Mouse (Mus musculus): ENCODE results near the gene Tspo. TPM values are rescaled to one million over a fixed set of nuclear protein-coding genes. Genes with fewer than 3 reads are reported as not detected.

Gene Tspo
- polyA plus RNA-seq, 1 experiment from 2014 or later, result 77.2 TPM

DNA sequence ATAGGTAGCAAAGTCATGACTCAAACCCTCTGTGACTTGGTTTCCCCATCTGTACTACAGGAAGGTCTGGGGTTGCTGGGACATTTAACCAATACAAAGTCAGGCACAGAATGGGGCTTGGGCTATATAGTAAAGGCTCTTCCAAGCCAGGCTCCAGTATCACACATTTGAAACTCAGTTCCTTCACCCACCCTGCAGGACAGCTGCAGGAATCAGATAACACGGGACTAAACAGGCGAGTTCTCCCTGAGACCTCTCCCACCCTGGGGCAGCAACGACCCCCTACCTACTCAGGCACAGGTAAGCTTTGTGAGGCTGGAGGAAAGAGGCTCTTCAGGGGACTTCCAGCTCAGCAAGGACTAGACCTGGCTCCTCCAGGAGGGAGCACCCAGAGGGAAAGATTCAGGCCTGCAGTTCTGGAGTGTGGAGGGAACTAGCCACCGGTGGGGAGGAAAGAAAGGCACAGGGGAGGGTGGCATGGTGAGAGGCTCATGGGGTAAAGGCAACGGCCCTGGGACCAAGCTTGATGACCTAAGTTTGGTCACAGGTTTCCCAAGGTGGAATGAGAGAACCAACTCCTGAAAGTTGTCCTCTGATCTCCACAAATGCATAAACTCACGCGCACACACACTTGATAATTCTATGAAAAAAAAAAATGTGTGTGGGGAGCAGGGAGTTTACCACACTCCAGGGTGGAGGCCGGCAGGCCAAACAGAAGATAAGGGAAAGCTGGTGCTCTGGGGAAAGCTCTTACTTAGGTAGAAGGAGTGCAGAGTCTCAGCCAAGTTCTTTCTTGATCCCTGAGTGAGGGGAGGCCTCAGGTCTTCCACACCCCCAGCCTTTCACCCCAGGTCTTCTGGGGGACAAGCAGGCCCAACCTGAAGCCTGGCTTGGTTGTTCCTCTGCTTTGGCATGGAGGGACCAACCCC, 29.1 kb downstream of the Tspo start:
- peaks cover 11% of the 10 kb centered on the region for H3K36me3 ChIP-seq
- H3K9me3 ChIP-seq (replicated peaks), result no peaks in the 10 kb centered on the region
- no peak overlapping the region; the same call in 1 of the 2 replicates for H3K27ac ChIP-seq
- H3K4me1 ChIP-seq, result peaks cover 26% of the 10 kb centered on the region
- no peak for ATAC-seq (replicated peaks; ENCODE audit: low FRiP score)
- no peak overlapping the region for H3K9ac ChIP-seq
- H3K4me2 ChIP-seq, result peak overlapping the region; percentile 73
- H3K4me3 ChIP-seq (replicated peaks), result no peak overlapping the region
- 72% methylated on average over 8 of the region's 8 CpGs for WGBS
- no peaks in the 10 kb centered on the region for H3K27me3 ChIP-seq

DNA sequence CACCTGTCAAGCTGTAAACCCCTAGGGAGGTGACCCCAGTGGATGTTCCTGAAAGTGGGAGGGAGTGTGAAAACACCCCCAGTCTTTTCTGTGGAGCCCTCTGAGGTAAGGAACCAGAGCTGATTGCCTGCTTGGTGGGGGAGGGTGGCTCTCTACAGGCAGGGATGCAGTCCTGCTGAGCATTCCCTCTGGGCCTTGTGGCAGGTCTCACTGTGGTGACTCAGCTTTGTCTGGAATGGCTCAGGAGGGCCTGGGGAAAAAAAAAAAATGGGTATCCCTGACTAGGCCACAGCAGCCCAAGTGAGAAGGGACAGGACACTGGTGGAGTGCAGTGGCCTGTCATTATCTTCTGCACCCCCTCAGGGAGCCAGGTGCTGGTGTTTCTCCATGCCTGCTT, 29.8 kb downstream of the Tspo start:
- H3K4me1 ChIP-seq, result peaks cover 26% of the 10 kb centered on the region
- no peak for ATAC-seq (replicated peaks; ENCODE audit: low FRiP score)
- peaks cover 6% of the 10 kb centered on the region for H3K36me3 ChIP-seq
- no peak overlapping the region; the same call in 1 of the 2 replicates for H3K27ac ChIP-seq
- H3K9me3 ChIP-seq (replicated peaks), result no peaks in the 10 kb centered on the region
- H3K9ac ChIP-seq, result peak overlapping the region; percentile 87; the same call in 1 of the 2 replicates
- peak overlapping the region; percentile 93; the same call in 1 of the 2 replicates for H3K4me3 ChIP-seq (replicated peaks)
- no peaks in the 10 kb centered on the region for H3K27me3 ChIP-seq
- H3K4me2 ChIP-seq, result peak overlapping the region; percentile 73

DNA sequence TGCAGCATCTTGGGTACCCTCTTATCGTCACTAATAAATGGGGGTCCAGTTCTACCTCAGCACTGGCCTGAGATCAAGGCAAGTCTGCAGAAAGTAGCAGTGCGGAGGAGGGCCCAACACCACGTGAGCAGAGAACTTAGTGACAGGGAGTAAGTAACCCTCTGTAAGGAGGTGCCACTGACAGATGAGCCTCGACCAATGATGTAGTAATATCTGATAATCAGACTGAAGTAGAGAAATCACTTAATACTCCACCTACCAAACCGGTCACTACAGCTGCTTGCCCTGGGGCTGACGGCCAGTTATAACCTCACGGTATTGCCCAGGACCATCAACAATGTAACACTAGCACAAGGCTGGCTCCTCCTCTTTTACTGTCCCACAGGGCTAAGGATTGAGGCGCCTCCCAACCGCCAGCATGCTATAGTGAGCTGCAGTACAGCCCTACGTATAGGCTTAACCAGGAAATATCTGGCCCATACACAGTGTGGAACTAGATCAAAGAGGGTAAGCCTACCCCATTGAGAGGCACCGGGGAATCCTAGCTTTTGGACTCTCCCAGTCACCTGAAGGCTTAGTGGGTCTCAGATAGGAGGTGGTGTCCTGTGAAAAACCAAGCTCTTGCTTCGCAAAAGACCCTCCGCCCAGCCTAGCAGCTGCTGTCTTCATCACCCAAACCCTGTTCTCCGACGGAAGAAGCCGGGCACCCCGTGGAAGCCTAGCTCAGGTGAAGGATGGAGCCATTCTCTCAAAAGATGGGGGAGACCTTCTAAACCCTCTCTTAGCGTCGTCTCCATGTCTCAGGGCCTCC, 30.5 kb downstream of the Tspo start:
- peak overlapping the region; percentile 73 for H3K4me2 ChIP-seq
- H3K27ac ChIP-seq, result no peak overlapping the region
- H3K27me3 ChIP-seq, result no peaks in the 10 kb centered on the region
- H3K9ac ChIP-seq, result peak overlapping the region; percentile 87
- peaks cover 26% of the 10 kb centered on the region for H3K4me1 ChIP-seq
- peak; percentile 59 for ATAC-seq (replicated peaks; ENCODE audit: low FRiP score)
- H3K36me3 ChIP-seq, result no peaks in the 10 kb centered on the region
- H3K9me3 ChIP-seq (replicated peaks), result no peaks in the 10 kb centered on the region
- 7% methylated on average over 19 of the region's 19 CpGs for WGBS
- peak overlapping the region; percentile 93 for H3K4me3 ChIP-seq (replicated peaks)

DNA sequence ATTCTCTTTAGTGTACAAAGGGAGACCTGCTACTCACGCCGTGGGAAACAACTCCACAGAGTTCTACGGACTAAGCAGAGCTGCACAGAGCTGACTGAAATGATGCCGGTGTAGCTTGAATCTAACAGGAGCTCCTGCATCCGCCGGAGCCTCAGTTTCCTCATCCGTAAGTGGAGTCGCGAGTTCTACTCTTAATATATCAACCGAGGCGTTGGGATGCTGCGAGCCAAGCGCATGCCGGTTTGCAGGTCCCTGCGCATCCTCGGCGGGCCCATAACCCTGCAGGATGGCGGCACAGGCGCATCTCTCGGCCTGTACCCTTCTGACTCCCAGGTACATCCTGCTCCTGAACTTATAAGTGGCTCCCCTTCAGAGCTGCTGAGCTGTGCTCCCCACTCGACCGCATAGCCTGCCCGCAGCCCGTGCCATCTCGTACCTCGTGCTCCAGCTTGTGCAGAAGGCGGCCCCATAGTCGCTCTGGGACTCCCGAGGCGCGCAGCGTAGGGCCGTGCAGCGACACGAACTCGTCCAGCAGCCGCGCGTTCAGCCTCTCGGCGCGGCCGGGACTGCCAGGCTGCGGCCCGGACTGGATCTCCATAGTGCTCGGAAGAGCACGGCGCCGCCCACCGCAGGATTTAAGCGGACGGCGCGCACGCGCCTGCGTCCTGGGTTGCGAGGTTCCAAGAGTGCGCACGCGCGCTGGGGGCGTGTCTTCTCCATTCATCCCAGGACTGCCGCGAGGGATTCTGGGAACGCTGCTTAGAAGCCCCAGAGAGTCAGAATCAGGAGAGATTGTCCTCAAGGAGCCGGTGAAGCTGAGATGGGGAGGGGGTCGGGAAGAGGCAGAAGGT, 31.3 kb downstream of the Tspo start, which contains the start of gene Ttll12:
Gene Ttll12, minus strand, starts transcription at position 645 of the 851 bp plus-strand sequence.
- Histone ChIP-seq H3K4me2 (peak within 1 kb of the TSS; percentile 73), H3K4me3 (replicated peaks) (peak within 1 kb of the TSS; percentile 93), H3K9me3 (replicated peaks) (no peaks in the 10 kb centered on the region), H3K4me1 (peaks cover 26% of the 10 kb centered on the region), H3K36me3 (no peaks in the 10 kb centered on the region), H3K9ac (peak within 1 kb of the TSS; percentile 87), H3K27me3 (no peaks in the 10 kb centered on the region), H3K27ac (peak within 1 kb of the TSS; percentile 74)
- WGBS, result under 1% methylated on average over 68 of the region's 68 CpGs
- ATAC-seq (replicated peaks; ENCODE audit: low FRiP score), result peak; percentile 91

DNA sequence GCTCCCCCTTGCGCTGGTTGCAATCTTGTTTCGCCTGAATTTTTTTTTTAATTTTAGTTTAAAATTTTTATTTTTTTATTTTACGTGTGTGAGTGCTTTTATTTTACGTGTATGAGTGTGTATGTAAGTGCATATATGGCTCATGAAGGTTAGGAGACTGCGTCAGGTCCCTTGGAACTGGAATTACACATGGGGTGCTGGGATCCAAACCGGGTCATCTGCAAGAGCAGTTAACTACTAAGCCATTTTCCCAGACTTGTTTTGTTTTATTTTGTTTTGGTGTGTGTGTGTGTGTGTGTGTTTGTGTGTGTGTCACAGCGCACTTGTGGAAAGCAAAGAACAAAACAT, 31.9 kb downstream of the Tspo start:
- no peaks in the 10 kb centered on the region for H3K9me3 ChIP-seq (replicated peaks)
- peak overlapping the region; percentile 93 for H3K4me3 ChIP-seq (replicated peaks)
- no peak for ATAC-seq (replicated peaks; ENCODE audit: low FRiP score)
- no peaks in the 10 kb centered on the region for H3K36me3 ChIP-seq
- peaks cover 26% of the 10 kb centered on the region for H3K4me1 ChIP-seq
- H3K4me2 ChIP-seq, result peak overlapping the region; percentile 73
- H3K9ac ChIP-seq, result peak overlapping the region; percentile 87; the same call in 1 of the 2 replicates
- H3K27me3 ChIP-seq, result no peaks in the 10 kb centered on the region
- 40% methylated on average over 7 of the region's 7 CpGs for WGBS
- no peak overlapping the region for H3K27ac ChIP-seq

DNA sequence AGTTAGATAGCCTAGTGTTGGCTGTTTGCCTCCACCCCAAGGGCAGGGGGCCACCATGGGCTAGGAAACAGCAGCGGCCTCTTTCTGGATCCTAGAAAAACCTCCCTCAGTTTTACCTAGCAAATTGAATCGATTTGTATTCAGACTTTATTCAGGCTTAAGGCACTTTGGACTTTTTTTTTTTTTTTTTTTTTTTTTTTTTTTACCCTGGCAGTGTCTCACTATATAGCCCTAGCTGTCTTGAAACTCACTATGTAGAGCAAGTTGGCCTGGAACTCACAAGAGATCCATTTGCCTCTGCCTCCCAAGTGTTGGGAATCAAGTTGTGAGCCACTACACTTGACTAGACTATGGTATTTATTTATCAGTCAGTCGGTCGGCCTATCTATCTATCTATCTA, 33.4 kb downstream of the Tspo start:
- WGBS, result 91% methylated on average over 4 of the region's 4 CpGs
- H3K27me3 ChIP-seq, result no peaks in the 10 kb centered on the region
- H3K9me3 ChIP-seq (replicated peaks), result no peaks in the 10 kb centered on the region
- H3K4me2 ChIP-seq, result no peak overlapping the region
- no peak overlapping the region for H3K27ac ChIP-seq
- H3K4me1 ChIP-seq, result peaks cover 26% of the 10 kb centered on the region
- no peak overlapping the region for H3K4me3 ChIP-seq (replicated peaks)
- no peak overlapping the region for H3K9ac ChIP-seq
- no peaks in the 10 kb centered on the region for H3K36me3 ChIP-seq
- ATAC-seq (replicated peaks; ENCODE audit: low FRiP score), result no peak

DNA sequence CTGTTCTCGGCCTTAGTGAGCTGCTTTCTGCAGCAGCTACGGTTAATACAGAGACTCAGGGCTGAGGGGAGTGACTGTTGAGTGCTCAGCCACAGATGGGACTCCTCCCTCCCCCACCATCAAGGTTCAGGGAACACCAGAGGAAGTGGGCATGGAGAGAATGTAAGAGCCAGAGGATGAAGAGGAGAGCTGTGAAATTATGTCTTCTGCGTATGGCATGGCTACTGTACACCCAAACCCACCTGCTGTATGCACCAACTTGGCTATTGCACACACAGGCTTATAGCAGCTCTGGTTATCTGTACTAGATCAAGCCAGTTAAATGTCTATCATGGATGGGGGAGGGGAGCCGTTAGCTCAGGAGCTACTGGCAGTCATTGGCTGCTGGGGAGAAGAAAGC, 37.8 kb downstream of the Tspo start:
- no peak overlapping the region for H3K4me3 ChIP-seq (replicated peaks)
- no peaks in the 10 kb centered on the region for H3K27me3 ChIP-seq
- ATAC-seq (replicated peaks; ENCODE audit: low FRiP score), result no peak
- peaks cover 8% of the 10 kb centered on the region for H3K4me1 ChIP-seq
- H3K36me3 ChIP-seq, result no peaks in the 10 kb centered on the region
- no peak overlapping the region for H3K9ac ChIP-seq
- no peaks in the 10 kb centered on the region for H3K9me3 ChIP-seq (replicated peaks)
- H3K27ac ChIP-seq, result no peak overlapping the region
- H3K4me2 ChIP-seq, result no peak overlapping the region
- whole genome bisulfite sequencing, result 62% methylated on average over 4 of the region's 4 CpGs

DNA sequence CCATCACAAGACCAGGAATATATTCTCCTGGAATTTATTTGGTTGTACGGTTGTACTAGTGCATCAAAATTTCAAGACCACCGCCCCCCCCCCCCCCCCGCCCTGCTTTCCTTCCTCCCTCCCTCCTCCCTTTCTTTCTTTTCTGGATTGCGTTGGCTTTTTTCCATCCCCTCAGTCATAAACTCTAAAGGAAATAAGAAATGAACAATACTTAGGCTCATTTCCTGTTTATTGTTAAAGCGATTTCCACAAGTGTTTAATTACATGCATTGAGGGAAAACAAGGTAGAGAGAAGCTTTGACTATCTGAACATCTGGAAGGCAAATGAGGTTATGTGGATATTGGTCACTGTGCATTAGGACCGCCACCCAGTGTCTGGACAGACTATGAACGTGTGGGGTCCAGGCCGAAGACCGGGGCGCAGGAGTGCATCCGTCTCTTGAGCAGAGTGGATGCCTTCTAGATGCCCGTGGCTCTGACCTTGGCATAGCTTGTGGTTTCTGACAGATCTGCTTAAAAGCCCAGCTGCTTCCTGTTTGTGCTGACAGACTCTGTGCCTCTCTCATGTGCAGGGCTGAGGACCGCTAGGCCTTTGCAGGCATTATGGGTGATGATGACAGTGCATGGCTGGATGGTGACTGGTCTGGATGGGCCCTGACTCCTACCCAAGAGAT, 39.1 kb downstream of the Tspo start:
- Histone ChIP-seq H3K36me3 (no peaks in the 10 kb centered on the region), H3K4me2 (no peak overlapping the region), H3K4me1 (peaks cover 10% of the 10 kb centered on the region), H3K27me3 (no peaks in the 10 kb centered on the region), H3K27ac (no peak overlapping the region), H3K9me3 (replicated peaks) (no peaks in the 10 kb centered on the region), H3K4me3 (replicated peaks) (no peak overlapping the region), H3K9ac (no peak overlapping the region)
- WGBS, result 60% methylated on average over 13 of the region's 13 CpGs
- ATAC-seq (replicated peaks; ENCODE audit: low FRiP score), result 0 out of 2 replicates have a peak, but pooled peaks have one; percentile 34

DNA sequence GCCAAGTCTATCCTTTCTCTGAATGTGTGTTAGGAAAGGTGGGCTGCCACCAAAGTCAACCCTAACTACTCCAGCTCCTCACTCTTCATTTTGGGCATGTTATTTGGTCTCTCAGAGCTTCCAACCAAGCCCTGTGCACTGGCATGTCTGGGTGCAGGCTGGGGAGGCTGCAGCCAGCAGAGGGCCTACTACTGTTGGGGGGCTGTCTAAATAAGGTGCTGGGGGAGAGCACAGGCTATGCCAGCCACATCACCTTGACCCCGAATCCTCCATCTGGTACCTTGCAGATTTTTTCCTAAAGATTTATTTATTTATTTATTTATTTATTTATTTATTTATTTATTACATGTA, 39.6 kb downstream of the Tspo start:
- no peak overlapping the region for H3K9ac ChIP-seq
- no peak overlapping the region for H3K4me3 ChIP-seq (replicated peaks)
- WGBS, result 96% methylated on average over 1 of the region's 1 CpGs
- no peak overlapping the region for H3K4me2 ChIP-seq
- no peaks in the 10 kb centered on the region for H3K9me3 ChIP-seq (replicated peaks)
- H3K4me1 ChIP-seq, result peaks cover 10% of the 10 kb centered on the region
- H3K36me3 ChIP-seq, result no peaks in the 10 kb centered on the region
- H3K27me3 ChIP-seq, result no peaks in the 10 kb centered on the region
- H3K27ac ChIP-seq, result no peak overlapping the region
- no peak for ATAC-seq (replicated peaks; ENCODE audit: low FRiP score)

DNA sequence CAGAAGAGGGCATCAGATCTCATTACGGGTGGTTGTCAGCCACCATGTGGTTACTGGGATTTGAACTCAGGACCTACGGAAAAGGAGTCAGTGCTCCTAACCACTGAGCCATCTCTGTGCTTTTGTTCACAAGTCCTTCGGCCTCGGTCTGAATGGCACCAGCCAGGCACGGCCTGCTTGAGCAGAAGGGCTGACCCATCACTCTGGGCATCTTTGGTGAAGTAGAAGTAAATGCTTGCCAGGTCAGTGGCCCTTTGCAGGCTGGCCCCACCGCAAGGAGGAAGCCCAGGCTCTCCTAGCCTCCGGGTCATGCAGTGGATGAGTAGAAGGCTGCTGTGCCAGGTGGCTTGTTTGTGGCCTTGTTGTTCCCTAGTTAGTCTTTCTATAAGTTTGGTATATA, 40.0 kb downstream of the Tspo start:
- Histone ChIP-seq H3K36me3 (no peaks in the 10 kb centered on the region), H3K4me2 (no peak overlapping the region), H3K27me3 (no peaks in the 10 kb centered on the region), H3K4me1 (peaks cover 10% of the 10 kb centered on the region), H3K4me3 (replicated peaks) (no peak overlapping the region), H3K9ac (no peak overlapping the region), H3K27ac (no peak overlapping the region), H3K9me3 (replicated peaks) (no peaks in the 10 kb centered on the region)
- 96% methylated on average over 7 of the region's 7 CpGs for WGBS
- no peak for ATAC-seq (replicated peaks; ENCODE audit: low FRiP score)

DNA sequence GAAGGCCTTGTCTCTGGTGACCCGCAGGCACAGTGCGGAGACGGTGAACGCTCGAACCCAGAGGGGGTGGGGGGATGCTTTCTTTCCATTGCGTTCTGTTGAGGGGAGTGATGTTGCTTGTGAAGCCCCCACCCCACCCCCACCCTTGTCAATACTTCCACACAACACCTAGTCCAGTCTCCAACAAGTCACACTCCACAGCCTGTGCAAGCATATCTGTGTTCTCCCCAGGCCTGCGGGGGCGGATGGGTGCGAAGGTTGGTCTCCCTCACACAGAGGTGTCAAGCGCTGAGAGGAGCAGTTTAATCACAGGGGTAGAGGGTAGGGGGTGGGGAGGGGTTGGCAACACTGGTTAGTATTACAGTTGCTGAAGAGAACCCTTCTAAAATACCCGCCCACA, 42.8 kb downstream of the Tspo start:
- Histone ChIP-seq H3K4me2 (no peak overlapping the region), H3K27me3 (no peaks in the 10 kb centered on the region), H3K27ac (no peak overlapping the region), H3K4me3 (replicated peaks) (no peak overlapping the region), H3K9me3 (replicated peaks) (no peaks in the 10 kb centered on the region), H3K36me3 (no peaks in the 10 kb centered on the region), H3K9ac (no peak overlapping the region), H3K4me1 (peaks cover 10% of the 10 kb centered on the region)
- no peak for ATAC-seq (replicated peaks; ENCODE audit: low FRiP score)
- 49% methylated on average over 11 of the region's 11 CpGs for WGBS
